Mouse (Mus musculus): Measurements from ENCODE around the gene Trip13. TPM values are rescaled to one million over a fixed set of nuclear protein-coding genes. Genes with fewer than 3 reads are reported as not detected.

The Trip13 gene
- polyA plus RNA-seq, 1 experiment from 2014 or later, result 73.7 TPM

DNA sequence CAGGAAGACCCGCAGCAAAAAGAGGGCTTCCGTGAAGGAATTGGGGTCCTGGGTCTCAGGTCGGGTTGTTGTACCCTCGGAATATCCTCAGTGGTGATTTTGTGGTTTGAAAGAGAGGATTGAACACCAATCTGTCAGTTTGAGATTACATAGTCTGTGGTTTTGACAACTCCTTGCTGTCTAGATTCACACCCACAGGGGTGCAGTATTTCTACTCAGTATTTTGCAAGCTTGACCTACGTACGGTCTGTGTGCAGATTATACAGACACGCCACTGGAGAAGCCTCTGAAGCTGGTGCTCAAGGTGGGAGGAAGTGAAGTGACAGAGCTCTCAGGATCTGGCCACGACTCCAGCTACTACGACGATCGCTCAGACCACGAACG is 585 bp upstream of the Trip13 start:
- H3K9me3 ChIP-seq, result no peaks in the 10 kb centered on the region
- peaks cover 63% of the 10 kb centered on the region for H3K36me3 ChIP-seq (replicated peaks)
- DNase-seq (ENCODE audit: low spot score), result no peak
- peak overlapping the region; percentile 75 for H3K4me3 ChIP-seq
- peaks cover 16% of the 10 kb centered on the region for H3K4me1 ChIP-seq
- peak overlapping the region; percentile 95 for H3K27ac ChIP-seq (replicated peaks)
- no peaks in the 10 kb centered on the region for H3K27me3 ChIP-seq (replicated peaks; ENCODE audit: low read depth, poor library complexity, severe bottlenecking)
- WGBS, result 45% methylated on average over 13 of the region's 13 CpGs

DNA sequence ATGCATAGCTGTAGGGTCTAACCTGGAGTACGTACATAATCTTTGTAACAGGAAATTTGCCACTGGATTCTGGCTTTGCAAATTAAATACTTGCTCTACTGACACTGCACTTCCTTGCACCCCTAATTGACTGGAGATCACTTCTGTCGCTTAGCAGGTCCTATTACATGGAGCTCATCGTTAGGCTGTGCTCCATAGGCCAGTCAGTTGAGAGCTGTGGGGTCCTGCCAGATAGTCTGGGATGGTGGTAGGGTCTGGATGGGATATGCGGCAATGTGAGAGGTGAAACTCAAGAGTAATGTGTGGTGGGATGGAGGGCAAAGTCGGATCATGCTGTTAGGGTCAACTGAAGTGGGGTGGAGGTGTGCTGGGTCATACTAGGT is 655 bp downstream of the Trip13 start:
- Histone ChIP-seq H3K9me3 (no peaks in the 10 kb centered on the region), H3K4me1 (peaks cover 16% of the 10 kb centered on the region), H3K27ac (replicated peaks) (peak overlapping the region; percentile 95), H3K27me3 (replicated peaks; ENCODE audit: low read depth, poor library complexity, severe bottlenecking) (no peaks in the 10 kb centered on the region), H3K36me3 (replicated peaks) (peaks cover 63% of the 10 kb centered on the region), H3K4me3 (peak overlapping the region; percentile 75)
- WGBS, result 13% methylated on average over 5 of the region's 5 CpGs
- DNase-seq (ENCODE audit: low spot score), result no peak

DNA sequence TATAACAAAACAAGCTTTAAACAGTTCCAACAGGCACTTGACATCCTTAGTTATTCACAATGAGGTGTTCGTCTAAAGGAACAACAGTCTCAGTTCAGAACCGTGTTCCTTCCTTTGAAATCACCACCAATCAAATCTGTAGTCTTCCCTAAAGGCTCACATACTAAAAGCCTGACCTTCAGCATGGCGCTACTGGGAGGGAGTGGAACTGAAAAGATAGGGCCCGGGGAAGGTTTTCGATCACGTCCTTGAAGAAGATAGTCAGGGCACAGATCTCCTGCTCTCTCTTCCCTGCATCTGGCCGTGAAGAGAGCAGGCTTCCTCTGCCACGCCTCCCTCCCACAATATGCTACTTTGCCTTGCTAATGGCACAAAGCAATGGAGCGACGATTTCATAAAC is 5.4 kb downstream of the Trip13 start:
- 92% methylated on average over 10 of the region's 10 CpGs for WGBS
- peaks cover 87% of the 10 kb centered on the region for H3K36me3 ChIP-seq (replicated peaks)
- DNase-seq (ENCODE audit: low spot score), result no peak
- no peak overlapping the region for H3K27ac ChIP-seq (replicated peaks)
- no peak overlapping the region for H3K4me3 ChIP-seq
- no peaks in the 10 kb centered on the region for H3K9me3 ChIP-seq
- H3K4me1 ChIP-seq, result peaks cover 8% of the 10 kb centered on the region
- no peaks in the 10 kb centered on the region for H3K27me3 ChIP-seq (replicated peaks; ENCODE audit: low read depth, poor library complexity, severe bottlenecking)

DNA sequence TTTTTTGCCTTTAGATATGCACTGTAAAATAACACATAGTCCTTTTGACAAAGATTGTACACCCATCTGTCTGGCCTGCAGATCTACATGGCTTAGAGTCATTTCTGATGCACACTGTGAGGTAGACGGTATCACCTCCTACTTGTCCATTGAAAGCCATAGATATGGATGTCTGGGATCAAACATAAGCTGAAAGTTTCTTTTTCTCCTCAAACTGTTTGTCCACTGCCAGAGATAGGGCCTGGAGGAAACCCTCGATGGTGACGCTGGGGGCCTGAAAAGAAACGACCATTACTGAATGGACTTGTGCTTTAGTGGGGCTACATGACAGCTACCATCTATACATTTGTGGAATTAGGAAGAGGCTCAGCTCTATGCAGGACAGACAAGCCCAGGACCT is 24.5 kb downstream of the Trip13 start:
- Histone ChIP-seq H3K4me3 (no peak overlapping the region), H3K9me3 (no peaks in the 10 kb centered on the region), H3K27ac (replicated peaks) (no peak overlapping the region), H3K27me3 (replicated peaks; ENCODE audit: low read depth, poor library complexity, severe bottlenecking) (no peaks in the 10 kb centered on the region), H3K4me1 (no peaks in the 10 kb centered on the region), H3K36me3 (replicated peaks) (peaks cover 82% of the 10 kb centered on the region)
- DNase-seq (ENCODE audit: low spot score), result no peak
- WGBS, result 92% methylated on average over 4 of the region's 4 CpGs

DNA sequence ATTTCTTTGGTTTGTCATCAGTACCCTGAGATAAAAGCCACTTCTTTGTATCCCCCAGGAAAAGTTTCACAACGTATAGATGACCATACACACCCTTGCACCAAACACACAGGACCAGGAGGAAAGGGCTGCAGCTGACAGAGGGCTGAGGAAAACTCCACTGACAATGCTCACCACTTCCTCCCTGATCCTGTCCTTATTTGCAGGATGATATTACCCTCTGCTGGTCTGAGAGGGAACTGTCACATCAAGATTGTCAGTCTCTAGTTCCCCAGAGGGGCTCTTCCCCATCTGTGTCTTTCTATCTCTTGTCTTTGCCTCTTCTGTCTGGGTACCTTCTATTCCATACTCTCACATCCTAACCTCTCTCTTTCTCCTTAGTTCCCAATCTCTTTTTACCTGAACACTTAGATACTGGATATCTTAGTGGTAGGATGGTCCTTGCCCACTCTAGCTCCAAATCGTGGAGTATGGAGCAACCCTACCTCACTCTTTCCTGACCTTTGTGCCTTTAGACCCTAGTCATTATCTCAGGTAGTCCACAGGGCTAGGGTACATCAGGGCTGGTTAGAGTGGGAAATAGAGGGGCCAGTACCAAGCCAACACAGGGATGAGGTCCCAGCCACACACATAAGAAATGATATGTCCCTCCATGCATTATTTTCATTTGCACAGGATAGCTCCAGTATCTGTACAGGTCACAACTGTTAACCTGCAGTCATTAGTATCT is 29.7 kb downstream of the Trip13 start:
- no peak overlapping the region for H3K4me3 ChIP-seq
- peaks cover 38% of the 10 kb centered on the region for H3K36me3 ChIP-seq (replicated peaks)
- H3K9me3 ChIP-seq, result no peaks in the 10 kb centered on the region
- peak; percentile 25 for DNase-seq (ENCODE audit: low spot score)
- H3K4me1 ChIP-seq, result no peaks in the 10 kb centered on the region
- no peak overlapping the region for H3K27ac ChIP-seq (replicated peaks)
- no peaks in the 10 kb centered on the region for H3K27me3 ChIP-seq (replicated peaks; ENCODE audit: low read depth, poor library complexity, severe bottlenecking)
- WGBS, result 63% methylated on average over 2 of the region's 2 CpGs

GRCm38 (mm10) chr13:73907136-73907535 is 30.4 kb downstream of the Trip13 start:
- DNase-seq (ENCODE audit: low spot score), result no peak
- Histone ChIP-seq H3K27ac (replicated peaks) (no peak overlapping the region), H3K36me3 (replicated peaks) (peaks cover 31% of the 10 kb centered on the region), H3K4me1 (no peaks in the 10 kb centered on the region), H3K27me3 (replicated peaks; ENCODE audit: low read depth, poor library complexity, severe bottlenecking) (no peaks in the 10 kb centered on the region), H3K4me3 (no peak overlapping the region), H3K9me3 (no peaks in the 10 kb centered on the region)
- WGBS, result 88% methylated on average over 5 of the region's 5 CpGs

GRCm38 (mm10) chr13:73897561-73897960 is 40.0 kb downstream of the Trip13 start:
- DNase-seq (ENCODE audit: low spot score), result no peak
- Histone ChIP-seq H3K27me3 (replicated peaks; ENCODE audit: low read depth, poor library complexity, severe bottlenecking) (no peaks in the 10 kb centered on the region), H3K4me3 (no peak overlapping the region), H3K9me3 (no peaks in the 10 kb centered on the region), H3K27ac (replicated peaks) (no peak overlapping the region), H3K4me1 (peaks cover 17% of the 10 kb centered on the region), H3K36me3 (replicated peaks) (no peaks in the 10 kb centered on the region)
- 86% methylated on average over 3 of the region's 3 CpGs for WGBS

DNA sequence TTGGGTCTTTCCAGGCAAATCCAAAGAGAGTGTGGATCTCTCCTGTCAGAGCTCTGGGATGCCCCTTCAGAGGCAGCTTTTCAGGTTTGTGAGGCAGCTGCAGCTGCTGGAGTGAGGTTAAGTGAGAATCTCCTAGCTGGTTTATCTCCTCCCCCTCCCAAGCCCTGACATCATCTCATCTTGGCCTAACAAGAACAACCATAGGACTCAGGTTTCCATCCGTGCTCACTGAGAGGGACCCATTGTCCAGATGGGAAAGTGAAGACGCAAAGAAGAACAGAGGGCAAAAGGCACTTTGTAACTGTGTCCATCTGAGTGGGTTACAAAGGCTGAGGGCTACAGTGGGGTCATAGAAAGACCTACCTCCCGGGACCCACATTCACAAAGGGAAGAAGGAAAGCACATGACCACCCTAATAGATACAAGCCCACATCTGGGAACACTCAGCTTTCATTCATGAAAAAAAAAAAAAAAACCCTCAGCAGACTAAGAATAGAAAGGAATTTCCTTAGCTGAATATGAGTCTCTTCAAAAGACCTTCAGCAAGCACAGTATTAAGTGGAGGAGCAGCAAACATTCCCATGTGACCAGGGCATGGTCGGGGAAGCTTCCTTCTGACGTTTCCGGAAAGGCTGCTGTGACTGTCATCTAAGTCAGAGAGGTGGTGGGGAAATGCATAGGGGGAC is 44.9 kb downstream of the Trip13 start:
- H3K9me3 ChIP-seq, result no peaks in the 10 kb centered on the region
- peak overlapping the region; percentile 80 for H3K27ac ChIP-seq (replicated peaks)
- H3K4me3 ChIP-seq, result no peak overlapping the region
- H3K36me3 ChIP-seq (replicated peaks), result no peaks in the 10 kb centered on the region
- no peaks in the 10 kb centered on the region for H3K27me3 ChIP-seq (replicated peaks; ENCODE audit: low read depth, poor library complexity, severe bottlenecking)
- H3K4me1 ChIP-seq, result peaks cover 36% of the 10 kb centered on the region
- DNase-seq (ENCODE audit: low spot score), result peak; percentile 41
- 25% methylated on average over 6 of the region's 6 CpGs for WGBS

- 35% methylated on average over 4 of the region's 4 CpGs for WGBS
- Histone ChIP-seq H3K4me1 (peaks cover 41% of the 10 kb centered on the region), H3K9me3 (no peaks in the 10 kb centered on the region), H3K27me3 (replicated peaks; ENCODE audit: low read depth, poor library complexity, severe bottlenecking) (no peaks in the 10 kb centered on the region), H3K4me3 (no peak overlapping the region), H3K27ac (replicated peaks) (peak overlapping the region; percentile 76), H3K36me3 (replicated peaks) (no peaks in the 10 kb centered on the region)
- DNase-seq (ENCODE audit: low spot score), result peak; percentile 78
Observed at GRCm38 (mm10) chr13:73887415-73887874, 50.1 kb downstream of the Trip13 start.

GRCm38 (mm10) chr13:73886601-73887000 is 51.0 kb downstream of the Trip13 start:
- peak overlapping the region; percentile 76 for H3K27ac ChIP-seq (replicated peaks)
- DNase-seq (ENCODE audit: low spot score), result peak; percentile 36
- no peak overlapping the region for H3K4me3 ChIP-seq
- H3K36me3 ChIP-seq (replicated peaks), result no peaks in the 10 kb centered on the region
- no peaks in the 10 kb centered on the region for H3K9me3 ChIP-seq
- 44% methylated on average over 5 of the region's 5 CpGs for WGBS
- peaks cover 35% of the 10 kb centered on the region for H3K4me1 ChIP-seq
- H3K27me3 ChIP-seq (replicated peaks; ENCODE audit: low read depth, poor library complexity, severe bottlenecking), result no peaks in the 10 kb centered on the region

GRCm38 (mm10) chr13:73886066-73886465 is 51.5 kb downstream of the Trip13 start:
- Histone ChIP-seq H3K4me3 (no peak overlapping the region), H3K9me3 (no peaks in the 10 kb centered on the region), H3K27ac (replicated peaks) (peak overlapping the region; percentile 76), H3K4me1 (peaks cover 36% of the 10 kb centered on the region), H3K36me3 (replicated peaks) (no peaks in the 10 kb centered on the region), H3K27me3 (replicated peaks; ENCODE audit: low read depth, poor library complexity, severe bottlenecking) (no peaks in the 10 kb centered on the region)
- 75% methylated on average over 4 of the region's 4 CpGs for WGBS
- DNase-seq (ENCODE audit: low spot score), result no peak

DNA sequence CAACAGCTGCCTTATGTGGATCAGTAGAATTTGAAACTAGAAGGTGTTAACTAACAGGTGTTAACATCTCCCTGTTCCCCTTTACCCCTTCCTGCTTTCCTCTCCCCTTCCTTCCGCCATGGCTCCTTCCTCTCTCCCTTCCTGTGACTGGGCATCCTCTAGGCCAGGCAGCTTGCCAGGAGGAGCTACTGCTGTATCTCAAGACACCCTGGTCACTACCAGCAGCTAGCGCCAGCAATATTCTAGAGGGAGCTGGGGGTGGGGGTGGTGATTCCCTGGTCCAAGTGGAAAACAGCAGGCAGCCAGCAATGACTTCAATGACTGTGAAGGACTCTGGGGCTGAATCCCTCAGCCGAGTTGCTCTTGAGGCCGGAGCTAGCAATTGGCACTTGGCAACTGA is 51.9 kb downstream of the Trip13 start:
- 85% methylated on average over 4 of the region's 4 CpGs for WGBS
- Histone ChIP-seq H3K4me3 (no peak overlapping the region), H3K27ac (replicated peaks) (peak overlapping the region; percentile 76; the same call in 1 of the 2 replicates)

GRCm38 (mm10) chr13:73881347-73881746 is 56.2 kb downstream of the Trip13 start:
- H3K4me3 ChIP-seq, result no peak overlapping the region
- H3K9me3 ChIP-seq, result peaks cover 4% of the 10 kb centered on the region; the same call in 1 of the 2 replicates
- no peaks in the 10 kb centered on the region for H3K36me3 ChIP-seq (replicated peaks)
- no peak overlapping the region for H3K27ac ChIP-seq (replicated peaks)
- 71% methylated on average over 8 of the region's 8 CpGs for WGBS
- H3K4me1 ChIP-seq, result peaks cover 20% of the 10 kb centered on the region
- H3K27me3 ChIP-seq (replicated peaks; ENCODE audit: low read depth, poor library complexity, severe bottlenecking), result no peaks in the 10 kb centered on the region
- no peak for DNase-seq (ENCODE audit: low spot score)

More for the DNA sequence above, 51.9 kb downstream of the Trip13 start:
- Histone ChIP-seq H3K27me3 (replicated peaks; ENCODE audit: low read depth, poor library complexity, severe bottlenecking) (no peaks in the 10 kb centered on the region), H3K36me3 (replicated peaks) (no peaks in the 10 kb centered on the region), H3K4me1 (peaks cover 40% of the 10 kb centered on the region), H3K9me3 (no peaks in the 10 kb centered on the region)
- DNase-seq (ENCODE audit: low spot score), result no peak
